Mouse (Mus musculus): ENCODE results near the gene Mmp25.

- no peak for TF ChIP-seq EP300 (IDR thresholded peaks at IDR 0.05; ENCODE audit: low read depth)
- TF ChIP-seq CTCF (IDR thresholded peaks at IDR 0.05; ENCODE audit: low read depth): no peak
Observed at GRCm38 (mm10) chr17:23673424-23674073, 28.5 kb upstream of the Mmp25 start, which contains the start of the genes Hcfc1r1 and Thoc6.

All from liver, embryonic 14.5 days (tissue).